Mouse (Mus musculus) c-Kit-positive CD71-negative TER-119-negative erythroid progenitor cells, embryonic 14.5 days (primary cell): Measurements from ENCODE around the gene Stk32b.

Experiments used
- DNase-seq: peaks from one replicate; pipeline ENCODE4 v3.0.0-alpha.2; 2013; ENCODE audit warnings: low read depth

Stk32b gene

DNA sequence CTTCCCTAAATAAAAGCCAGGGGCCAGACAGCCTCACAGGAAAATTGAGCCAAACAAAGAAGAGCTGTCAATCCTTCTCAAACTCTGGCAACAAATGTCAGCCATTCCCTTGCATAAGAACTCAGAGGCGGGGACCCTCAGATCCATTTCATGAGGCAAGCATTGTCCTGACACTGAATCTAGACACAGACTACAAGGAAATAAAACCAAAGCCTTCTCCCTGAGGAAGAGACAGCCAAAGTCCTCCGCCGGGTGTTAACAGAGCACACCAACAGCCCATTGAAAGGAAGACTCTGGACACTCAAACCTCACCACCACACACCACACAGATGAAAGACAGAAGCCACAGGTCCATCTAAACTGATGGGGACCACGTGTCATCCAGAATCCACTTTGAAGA, 57.8 kb downstream of the Stk32b start:
- DNase-seq = no peak

DNA sequence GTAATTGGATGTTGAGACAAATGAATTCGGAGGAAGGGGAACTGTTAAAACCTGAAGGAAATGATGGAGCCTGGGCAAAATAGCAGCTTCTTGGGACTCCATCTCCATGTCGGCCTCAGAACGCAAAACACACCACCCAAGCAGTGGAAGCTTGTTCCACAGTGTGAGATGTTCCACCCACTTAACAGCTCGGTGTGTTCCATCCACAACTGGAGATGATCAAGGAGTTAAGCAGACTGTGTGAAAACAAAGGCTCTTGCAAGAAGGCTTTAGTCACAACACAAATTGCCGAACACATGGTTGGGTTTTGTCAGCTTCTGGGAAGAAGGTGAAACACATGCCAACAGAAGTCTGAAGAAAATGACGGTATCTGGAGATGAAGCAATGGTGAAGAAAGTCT, 59.2 kb downstream of the Stk32b start:
- DNase-seq = no peak

DNA sequence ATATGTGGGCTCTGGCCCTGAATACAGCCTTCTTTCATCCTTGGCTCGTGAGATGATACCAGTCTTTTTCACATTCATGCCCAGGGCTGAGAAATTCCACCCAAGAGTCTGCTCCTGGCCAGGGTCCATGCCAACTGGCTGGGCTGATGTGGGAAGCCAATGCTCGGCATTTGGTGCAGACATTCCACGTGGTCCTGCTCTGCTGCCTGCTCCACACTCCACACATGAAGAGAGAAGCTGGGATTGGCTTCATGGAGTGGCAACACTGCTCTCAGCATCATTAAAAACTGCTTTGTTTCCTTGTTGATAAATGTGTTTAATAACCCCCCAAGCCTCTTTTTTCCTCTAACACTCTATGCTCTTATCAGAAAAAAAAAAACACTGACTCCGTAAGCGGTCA, 61.8 kb downstream of the Stk32b start:
- DNase-seq = no peak

DNA sequence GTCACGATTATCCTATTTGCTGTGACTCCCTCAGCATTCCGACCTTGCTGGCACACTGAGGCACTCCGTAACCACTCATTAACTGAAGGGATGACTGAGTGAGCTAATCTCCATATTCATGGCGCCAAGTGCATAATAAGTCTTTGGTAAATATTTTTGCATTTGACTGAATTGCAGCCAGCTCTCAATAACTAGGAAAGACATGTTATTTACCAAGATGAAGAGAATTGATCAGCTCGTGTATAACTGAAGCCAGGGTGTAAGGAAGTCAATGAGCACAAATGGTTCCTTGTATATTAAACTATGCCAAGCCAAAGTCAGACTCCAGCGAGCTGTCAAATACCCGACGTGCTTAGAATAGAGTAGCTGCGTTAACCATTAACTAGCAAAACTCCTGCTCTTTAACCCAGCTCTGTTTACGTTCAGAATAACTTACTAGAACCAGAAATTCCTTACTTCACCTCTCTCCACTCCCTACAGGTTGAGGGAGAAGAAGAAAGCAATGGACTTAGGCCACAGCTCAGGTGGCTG, 66.2 kb downstream of the Stk32b start:
- no peak for DNase-seq

DNA sequence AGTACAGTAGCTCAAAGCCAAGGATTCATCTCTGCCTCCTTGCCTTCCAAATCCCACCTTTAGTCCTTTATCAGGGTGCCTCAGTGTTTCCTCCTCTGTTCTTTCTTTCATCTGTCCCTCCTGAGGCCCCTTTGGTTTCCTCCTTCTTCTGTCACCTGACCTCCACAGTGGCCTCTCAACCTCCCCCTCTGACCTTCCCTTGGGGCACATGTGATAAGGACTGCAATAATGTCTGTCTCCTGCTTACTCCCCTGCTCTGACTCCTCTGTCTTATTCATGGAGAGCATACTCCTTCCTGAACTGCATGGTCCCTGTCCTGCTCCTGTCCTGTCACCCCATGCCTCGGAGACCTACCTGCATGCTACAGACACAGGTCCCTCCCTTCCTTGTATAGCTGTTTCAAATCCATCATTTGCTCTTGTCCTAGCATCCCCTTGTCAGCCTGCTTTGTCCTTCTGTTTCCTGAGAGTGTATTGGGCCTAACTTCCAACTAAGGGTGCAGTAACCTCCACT, 66.8 kb downstream of the Stk32b start:
- no peak for DNase-seq

DNA sequence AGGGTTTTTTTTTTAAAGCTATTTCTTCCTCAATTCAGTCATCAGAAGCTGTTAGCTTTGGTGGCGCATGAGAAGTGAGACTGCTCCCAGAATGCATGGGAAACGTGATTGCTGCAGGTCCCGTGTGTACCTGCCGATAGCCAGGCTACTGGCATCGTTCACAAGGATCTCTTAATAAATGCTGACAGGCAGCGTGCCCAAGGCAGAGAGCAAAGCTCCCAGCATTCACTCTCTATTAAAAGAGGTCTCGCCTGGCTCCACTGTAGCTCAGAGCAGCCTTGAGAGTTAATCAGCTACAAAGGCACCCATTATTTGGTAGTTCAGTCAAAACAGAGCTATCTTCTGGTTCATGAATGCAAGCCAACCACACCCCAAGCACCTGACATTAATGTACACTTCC, 72.9 kb downstream of the Stk32b start:
- DNase-seq = no peak

DNA sequence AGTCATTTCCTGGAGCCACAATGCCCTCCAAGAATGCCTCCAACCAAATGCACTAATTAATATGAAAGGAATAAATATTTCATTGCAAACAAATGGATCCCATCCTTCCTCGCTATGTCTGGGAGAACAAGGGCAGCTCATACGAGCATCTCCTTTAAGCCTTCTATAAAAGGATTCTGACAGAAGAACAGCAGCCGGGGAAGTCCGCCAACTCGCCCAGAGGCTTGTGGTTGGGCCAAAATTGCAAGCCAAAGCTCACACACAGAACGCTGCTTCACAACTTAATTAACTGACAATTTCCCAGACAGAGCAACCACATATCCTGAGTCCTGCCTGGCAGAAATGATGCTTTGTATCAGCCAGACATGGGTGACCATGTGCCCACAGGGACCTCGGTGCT, 74.5 kb downstream of the Stk32b start:
- DNase-seq = no peak

DNA sequence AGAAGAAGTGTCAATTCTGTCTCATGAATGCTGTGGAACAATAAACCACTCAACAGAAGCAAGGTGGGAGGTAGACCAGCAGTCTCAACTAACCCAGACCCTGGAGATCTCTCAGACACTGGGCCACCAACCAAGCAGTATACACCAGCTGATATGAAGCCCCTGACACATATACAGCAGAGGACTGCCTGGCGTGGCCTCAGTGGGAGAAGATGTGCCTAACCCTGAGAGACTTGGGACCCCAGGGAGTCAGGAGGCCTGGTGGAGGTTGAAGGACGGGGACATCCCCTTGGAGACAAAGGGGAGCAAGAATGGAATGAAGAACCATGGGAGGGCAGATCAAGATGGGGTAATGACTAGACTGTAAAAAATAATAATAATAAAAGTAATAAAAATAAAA, 82.2 kb downstream of the Stk32b start:
- no peak for DNase-seq

DNA sequence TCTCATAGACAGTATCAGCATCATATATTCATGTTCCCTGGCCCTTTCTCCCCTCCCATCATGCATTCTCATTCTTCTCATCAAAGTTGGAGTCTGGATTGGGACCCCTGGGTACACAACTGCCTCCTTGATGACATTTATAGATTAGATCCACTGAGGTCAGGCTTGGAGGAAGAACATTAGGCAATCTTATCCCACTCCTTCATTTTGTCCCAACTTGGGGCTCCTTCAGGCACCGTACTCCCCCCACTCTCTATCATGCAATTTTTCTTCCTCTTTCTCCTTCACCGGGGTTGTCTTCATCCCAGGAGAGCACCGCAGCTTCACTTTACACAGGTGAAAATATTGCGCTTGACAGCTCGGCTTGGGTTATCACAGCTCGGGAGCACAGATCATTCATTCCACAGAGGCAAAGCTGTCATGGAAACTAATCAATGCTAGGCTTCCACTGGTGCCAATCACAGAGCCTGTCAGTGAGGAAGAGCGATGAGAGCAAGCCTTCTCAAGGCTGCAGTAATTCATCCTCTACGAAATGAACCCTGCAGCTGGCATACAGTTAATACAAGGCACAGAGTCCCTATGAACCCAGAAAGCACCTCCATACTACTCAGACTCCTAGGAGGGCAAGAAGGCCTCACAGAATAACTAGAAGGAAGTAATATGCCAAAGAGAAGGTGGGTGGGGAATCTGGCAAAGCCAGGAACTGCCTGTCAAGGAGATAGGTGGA, 89.4 kb downstream of the Stk32b start:
- DNase-seq = no peak

DNA sequence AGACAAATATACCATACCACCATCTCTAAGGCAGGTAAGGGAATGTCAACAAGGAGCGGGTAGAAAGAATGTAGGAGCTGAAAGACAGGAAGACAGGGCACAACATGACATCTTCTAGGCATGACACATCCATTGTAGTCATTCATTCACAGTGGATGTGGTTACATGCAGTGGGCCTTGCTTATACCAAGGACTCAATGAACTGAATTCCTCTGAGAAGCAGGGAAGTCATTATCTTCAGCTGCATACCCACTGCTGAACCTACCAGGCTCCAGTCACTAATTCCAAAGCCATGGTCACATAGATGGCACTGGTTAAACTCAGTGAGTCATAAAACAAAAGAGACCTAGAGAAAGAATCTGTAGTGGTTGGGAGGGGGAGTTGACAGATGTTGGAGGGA, 105.1 kb downstream of the Stk32b start:
- no peak for DNase-seq

DNA sequence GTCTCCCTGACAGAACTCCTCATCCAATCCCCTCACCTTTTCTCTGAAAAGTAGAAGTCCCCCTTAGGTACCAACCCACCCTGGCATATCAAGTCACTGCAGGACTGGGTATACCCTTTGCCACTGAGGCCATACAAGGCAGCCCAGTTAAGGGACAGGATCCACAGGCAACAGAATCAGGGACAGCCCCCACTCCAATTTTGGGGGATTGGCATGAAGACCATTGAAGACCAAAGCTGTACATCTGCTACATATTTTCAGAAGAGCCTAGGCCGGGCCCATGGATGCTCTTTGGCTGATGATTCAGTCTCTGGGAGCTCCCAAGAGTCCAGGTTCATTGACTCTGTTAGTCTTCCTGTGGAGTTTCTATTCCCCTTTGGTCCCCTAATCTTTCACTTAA, 117.4 kb downstream of the Stk32b start:
- no peak for DNase-seq

DNA sequence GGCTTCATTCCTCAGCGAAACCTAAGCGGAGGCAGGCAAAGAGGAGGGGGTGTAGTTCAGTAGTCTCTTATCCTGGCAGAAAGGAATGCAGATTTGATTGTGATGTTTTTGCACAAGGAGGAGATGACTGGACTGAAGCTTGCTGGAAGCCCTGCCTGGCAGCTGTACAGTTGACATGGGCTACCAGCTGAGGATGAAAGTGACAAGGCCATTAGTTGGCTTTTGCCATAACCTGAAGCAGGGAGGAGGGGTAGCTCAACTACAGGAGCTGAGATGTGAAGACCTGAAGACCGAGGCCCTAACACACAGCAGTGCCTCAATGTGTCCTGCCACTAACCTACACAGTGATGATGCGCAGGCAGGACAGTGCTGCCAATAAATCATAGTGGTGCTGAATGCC, 118.7 kb downstream of the Stk32b start:
- no peak for DNase-seq

DNA sequence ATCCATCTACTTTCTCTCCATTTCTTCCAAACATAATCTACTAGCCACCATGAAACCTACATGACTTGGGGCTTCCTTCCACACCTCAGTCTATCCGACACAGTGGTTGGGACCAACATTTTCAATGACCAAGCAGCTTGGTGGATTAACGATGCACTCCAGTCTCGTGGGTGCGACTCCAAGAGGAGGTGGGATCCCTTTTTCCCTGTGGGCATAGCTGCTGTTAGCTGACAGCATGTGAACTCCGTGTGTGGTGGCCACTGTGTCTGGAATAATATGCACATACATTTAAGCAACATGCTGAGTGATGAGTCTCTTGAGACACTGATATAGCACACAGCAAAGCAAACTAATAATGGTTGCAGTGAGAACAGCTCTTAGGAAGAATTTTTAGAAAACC, 124.6 kb downstream of the Stk32b start:
- DNase-seq = no peak

DNA sequence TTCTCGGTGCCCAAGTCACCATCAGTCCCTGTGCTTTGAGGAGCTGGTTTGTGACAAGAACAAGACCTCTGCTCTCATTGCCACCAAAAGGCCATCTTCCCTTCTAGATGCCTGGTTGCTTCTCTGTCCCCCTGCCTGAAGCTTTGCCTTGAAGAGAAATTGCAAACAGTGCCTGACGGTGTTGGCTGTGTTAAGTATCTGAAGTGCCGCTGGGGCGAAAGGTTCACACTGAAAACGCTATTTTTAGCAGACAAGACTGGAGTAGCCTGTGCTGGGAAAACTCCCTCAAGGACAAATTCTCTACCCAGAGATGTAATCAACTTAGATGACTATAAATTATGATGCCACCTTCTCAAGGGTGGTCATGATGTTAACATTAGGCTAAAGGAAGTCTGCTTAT, 129.1 kb downstream of the Stk32b start:
- no peak for DNase-seq

DNA sequence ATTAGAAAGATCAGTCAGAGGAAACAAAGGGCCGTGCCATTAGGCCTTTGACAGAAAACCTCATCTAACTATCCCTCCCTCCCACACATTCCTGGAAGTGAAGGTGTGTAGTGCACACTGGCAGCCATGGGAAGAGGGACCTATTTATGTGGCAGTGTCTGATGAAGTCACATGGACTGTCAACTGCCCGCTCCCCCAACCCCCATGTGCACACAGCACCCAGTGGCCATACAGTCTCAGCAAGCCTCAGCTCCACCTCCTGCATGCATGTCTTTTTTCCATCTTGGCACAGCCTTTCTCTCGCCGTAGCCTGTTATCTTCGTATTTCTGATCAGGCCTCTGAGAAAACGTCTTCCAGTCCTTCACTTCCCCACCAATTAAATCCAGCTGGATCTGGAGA, 130.9 kb downstream of the Stk32b start:
- no peak for DNase-seq

DNA sequence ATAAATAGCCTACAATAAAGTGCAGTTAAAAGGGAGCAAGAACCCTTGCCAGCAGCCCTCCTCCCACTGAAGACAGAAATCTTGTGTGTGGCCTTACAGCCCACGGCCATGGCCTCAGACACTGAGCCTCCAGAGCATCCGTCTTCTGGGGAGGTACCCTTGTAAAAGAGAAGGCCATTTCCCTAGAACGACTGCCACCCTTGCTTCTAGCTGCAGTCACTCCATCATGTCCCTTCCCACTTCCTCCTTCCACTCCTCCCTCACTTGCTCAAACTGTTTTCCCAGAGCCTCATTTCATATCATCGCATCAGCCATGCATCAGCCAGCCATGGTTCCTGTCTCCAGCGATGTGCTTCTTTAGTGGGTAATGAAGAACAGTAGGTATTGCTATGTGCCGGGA, 141.5 kb downstream of the Stk32b start:
- DNase-seq = no peak

DNA sequence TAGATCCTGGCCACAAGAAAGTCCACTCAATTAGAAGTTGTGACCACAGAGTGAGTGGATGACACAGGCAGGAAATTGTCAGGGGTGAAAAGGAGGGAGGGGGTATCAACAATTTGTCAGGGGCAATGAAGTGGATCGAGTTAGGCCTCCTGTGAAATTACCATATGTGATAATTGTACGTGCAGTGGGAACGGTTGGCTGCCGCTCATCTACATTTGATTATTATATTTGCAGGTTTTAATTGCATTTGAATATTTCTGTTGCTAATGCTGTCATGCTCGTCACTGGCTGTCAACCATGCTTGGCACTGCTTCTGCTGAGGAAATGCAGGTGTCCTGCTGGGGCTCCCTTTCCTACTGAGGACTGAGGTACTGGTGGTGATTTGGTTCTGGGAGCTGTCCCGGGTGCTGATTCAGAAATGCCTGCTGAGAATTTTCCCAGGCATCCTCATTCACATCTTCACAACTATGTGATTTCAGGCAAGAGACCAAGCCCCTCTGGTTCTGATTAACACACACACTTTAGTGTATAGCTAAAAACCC, 159.6 kb downstream of the Stk32b start:
- DNase-seq = no peak

DNA sequence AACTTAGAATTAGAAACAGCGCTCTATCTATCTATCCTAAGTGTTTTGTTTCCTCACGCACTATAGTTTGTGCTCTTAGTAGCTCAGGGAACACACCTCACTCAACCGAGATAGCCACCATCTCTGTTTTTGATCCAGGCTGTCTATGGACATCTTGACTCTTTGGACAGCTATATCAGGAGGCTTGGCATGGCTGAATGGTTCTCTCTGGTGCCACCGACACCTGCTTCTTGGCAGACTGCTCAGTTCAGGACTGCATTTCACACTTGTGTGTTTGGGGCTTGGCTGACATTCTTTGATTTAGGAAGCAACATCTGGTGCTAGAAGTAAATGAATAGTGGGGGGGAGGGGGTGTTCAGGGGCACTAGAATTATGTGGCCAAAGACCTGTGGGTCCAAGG, 162.7 kb downstream of the Stk32b start:
- no peak for DNase-seq

DNA sequence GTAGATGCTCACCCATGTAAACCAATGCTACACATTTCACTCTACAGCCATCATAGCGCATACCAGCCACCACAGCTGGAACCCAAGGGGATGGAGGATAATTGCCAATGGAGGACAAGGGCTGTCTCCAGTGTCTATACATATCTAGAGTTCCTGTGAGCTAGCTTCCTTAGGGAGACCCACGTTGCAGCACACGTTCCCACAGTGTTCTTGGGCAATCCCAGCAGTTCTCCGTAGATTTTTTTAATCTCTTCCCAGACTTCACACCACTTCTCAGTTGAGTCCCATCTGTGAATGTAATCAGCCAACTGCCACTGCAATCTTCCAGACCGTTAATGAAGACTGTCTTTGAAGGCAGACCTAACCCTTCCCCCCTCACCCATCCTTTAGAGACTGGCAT, 165.3 kb downstream of the Stk32b start:
- DNase-seq = no peak

DNA sequence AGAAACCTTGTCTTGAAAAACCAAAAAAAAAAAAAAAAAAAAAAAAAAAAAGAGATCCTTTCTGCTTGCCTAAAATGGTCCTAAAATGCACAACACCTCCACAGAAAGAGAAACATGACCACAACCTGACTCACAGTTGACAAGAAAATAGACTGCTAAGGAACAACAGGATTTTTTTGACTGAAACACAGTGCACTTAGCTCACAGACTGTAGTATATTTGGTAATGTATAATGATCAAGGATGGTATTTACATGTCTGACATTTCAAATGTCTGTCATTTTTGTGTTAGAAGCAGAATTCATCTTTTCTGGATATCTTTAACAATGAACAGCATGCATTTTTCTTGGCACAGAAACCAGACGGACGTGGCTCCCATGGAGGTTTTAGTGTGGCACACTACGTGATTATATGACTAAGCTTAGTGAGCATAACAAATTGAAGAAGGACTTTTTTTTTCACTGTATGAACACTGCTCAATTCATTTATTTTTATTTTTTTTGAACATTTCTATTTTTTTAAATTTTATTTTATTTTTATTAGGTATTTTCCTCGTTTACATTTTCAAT, 181.2 kb downstream of the Stk32b start:
- no peak for DNase-seq

DNA sequence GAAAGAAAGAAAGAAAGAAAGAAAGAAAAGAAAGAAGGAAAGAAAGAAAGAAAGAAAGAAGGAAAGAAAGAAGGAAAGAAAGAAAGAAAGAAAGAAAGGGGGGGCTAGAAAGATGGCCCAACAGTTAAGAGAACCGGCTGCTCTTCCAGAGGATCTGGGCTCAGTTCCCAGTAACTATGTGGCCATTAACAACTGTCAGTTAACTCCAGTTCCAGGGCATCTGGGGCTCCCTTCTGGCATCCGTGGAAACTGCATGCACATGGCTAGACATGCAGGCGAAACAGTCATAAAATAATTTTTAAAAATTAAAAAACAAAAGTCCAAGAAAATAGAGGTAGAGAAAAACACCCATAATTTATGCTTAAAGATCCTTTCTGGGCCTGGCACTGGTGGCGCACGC, 181.7 kb downstream of the Stk32b start:
- DNase-seq = no peak

DNA sequence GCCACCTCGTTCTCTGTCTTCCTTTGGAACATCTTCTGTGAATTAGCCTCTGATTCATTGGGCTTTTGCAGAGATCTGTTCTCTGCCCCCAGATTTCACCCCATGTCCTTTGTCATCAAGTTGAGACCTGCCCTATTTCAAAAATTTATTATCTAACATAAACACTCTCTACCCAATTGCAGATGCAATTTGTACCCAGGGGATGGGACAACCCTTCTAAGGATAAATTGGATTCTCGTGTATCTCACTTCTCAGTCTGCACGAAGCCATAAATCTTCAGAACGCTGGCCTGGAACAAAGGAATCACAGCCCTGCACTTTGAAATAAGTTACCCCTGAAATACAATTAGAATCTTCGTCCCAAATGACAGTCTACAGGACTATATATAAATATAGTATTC, 191.6 kb downstream of the Stk32b start:
- DNase-seq = no peak

DNA sequence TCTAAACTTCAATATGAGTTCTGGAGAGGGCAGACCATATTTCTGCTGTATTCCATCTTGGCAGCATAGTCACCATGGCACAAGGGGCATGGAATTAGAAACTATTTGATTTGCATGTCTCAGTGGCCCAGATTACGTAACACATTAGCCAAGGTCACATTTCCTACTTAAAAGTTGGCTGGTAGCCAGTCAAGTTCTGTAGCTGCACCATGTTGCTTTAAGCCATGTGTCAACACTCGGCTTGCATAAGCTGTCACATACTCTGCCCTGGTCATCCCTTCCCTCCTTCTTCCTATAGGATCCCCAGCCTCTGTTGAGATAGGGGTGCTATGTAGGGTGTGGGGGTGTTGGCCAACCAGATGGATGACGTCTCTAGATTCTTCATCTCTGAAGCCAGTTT, 196.5 kb downstream of the Stk32b start:
- no peak for DNase-seq

DNA sequence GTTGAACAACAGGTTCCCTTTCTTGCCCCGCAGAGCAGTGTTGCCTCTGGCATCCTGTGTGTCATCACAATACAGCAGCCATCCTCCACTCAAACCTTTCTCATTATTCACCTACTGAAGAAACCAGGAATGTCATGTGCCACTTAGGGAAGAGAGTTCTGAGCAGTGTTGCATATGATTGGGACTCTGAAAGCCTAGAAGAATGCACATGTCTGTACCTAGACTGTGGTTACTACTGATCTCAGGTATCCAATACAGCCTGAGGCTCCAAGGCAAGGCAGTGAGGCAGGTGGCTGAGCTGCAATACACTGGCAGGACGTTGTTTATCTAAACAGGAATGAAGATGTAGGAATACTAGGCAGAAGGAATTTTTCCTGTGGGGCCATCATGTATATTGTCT, 204.5 kb downstream of the Stk32b start:
- no peak for DNase-seq
